Mouse (Mus musculus) brain, embryonic 14.5 days (tissue): ENCODE data around the gene Srrm4.

ENCODE experiments used
- CTCF ChIP-seq: fragments of 200-500 bp; IDR thresholded peaks from 2 replicates; pipeline ENCODE4 v1.5.1; 2012; ENCODE audit warnings: inconsistent platforms, mild to moderate bottlenecking, moderate library complexity, borderline replicate concordance; ENCODE audit not compliant: insufficient read depth, insufficient read length; ENCODE audit errors: extremely low read depth
- POLR2A ChIP-seq: fragments of 200-500 bp; IDR thresholded peaks from 2 replicates; pipeline ENCODE4 v1.6.1; 2012; ENCODE audit warnings: mild to moderate bottlenecking, inconsistent platforms, borderline replicate concordance; ENCODE audit not compliant: poor library complexity, insufficient read depth, insufficient read length, severe bottlenecking; ENCODE audit errors: extremely low read depth

DNA sequence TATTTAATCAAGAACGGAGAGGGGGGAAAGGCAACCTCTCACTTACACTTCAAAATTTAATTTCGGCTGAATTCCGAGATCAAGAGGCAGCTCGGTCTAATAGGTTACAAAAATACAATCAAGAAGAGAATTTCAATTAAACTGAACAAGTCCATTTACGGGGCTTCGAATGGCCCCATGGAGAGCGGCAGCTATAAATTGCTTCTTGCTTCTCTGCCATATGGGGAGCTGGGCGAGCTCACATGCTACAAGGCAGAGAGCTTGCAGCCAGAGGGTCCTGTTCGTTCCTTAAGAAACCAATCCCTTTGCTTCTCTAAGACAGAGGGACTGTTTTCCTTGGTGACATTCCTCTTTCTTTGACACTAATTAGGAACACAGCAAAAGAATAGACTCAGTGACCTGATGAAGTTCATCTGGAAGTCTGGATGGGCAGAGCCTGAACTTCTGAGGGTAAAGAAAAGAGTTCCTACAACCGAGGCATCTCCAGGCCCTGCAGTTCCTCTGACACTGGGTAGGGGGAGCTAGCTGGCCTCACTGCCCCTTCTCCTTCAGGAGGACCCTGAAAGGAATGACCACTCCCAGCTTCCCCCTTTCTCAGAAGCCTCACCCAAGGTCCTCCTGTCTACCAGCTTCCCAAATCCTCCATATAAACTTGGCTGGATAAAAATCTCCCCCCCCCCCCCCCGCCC is 130.1 kb downstream of the Srrm4 start:
- TF ChIP-seq POLR2A (no peak), CTCF (peak; percentile 71)
